Mouse (Mus musculus) forebrain, embryonic 13.5 days (tissue): ENCODE data around the gene Cib1. TPM values are rescaled to one million over a fixed set of nuclear protein-coding genes. Genes with fewer than 3 reads are reported as not detected.
A peak's percentile ranks its signal among the peaks of the same experiment; 100 is the strongest.

Experiments used
- ATAC-seq: fragments of 200-750 bp; cut with Nextera tagmentation; 2 replicates; pipeline ENCODE4 v1.8.0; 2017
- H3K27ac ChIP-seq: fragments of 300-500 bp; sonication (generic); 2 replicates; pipeline ENCODE4 v1.5.1; 2015; ENCODE audit warnings: inconsistent platforms, mild to moderate bottlenecking, moderate library complexity
- H3K27me3 ChIP-seq: fragments of 300-500 bp; sonication (generic); 2 replicates; pipeline ENCODE4 v1.6.1; 2015; ENCODE audit warnings: mild to moderate bottlenecking, inconsistent platforms
- H3K36me3 ChIP-seq: fragments of 300-500 bp; sonication (generic); 2 replicates; pipeline ENCODE4 v1.6.1; 2015; ENCODE audit warnings: mild to moderate bottlenecking, inconsistent platforms; ENCODE audit not compliant: poor library complexity, severe bottlenecking
- H3K4me1 ChIP-seq: fragments of 300-500 bp; sonication (generic); 2 replicates; pipeline ENCODE4 v1.6.1; 2015; ENCODE audit warnings: inconsistent platforms
- H3K4me2 ChIP-seq: fragments of 300-500 bp; sonication (generic); 2 replicates; pipeline ENCODE4 v1.6.1; 2015; ENCODE audit warnings: inconsistent platforms, mild to moderate bottlenecking, moderate library complexity
- H3K4me3 ChIP-seq: fragments of 300-500 bp; sonication (generic); 2 replicates; pipeline ENCODE4 v1.5.1; 2015; ENCODE audit warnings: mild to moderate bottlenecking, inconsistent platforms
- H3K9ac ChIP-seq: fragments of 300-500 bp; sonication (generic); 2 replicates; pipeline ENCODE4 v1.6.1; 2015; ENCODE audit warnings: mild to moderate bottlenecking, inconsistent platforms
- H3K9me3 ChIP-seq: fragments of 300-500 bp; sonication (generic); replicated peaks from 2 replicates; pipeline ENCODE4 v1.6.1; 2016; ENCODE audit warnings: inconsistent platforms
- WGBS: fragments of 180-500 bp; shearing (Covaris S2); methylation state at CpG from one replicate; pipeline ENCODE4 v1.1.7; 2015; 5-methylcytosine and 5-hydroxymethylcytosine counted together
- polyA plus RNA-seq: library from polyadenylated mRNA; unstranded; fragments of >200 nt; fragmentation: Nextera tagmentation; extraction: Ambion mirVana; gene quantifications from 2 replicates; pipeline ENCODE4 v1.2.1, GENCODE M21; 2015

The Cib1 gene
- polyA plus RNA-seq, 1 experiment from 2014 or later = 34.4 TPM

GRCm38 (mm10) chr7:80208026-80208642 is 24.5 kb downstream of the Cib1 start:
- Histone ChIP-seq H3K4me1 (peaks cover 62% of the 10 kb centered on the region), H3K9me3 (no peaks in the 10 kb centered on the region), H3K27me3 (no peaks in the 10 kb centered on the region), H3K4me2 (no peak overlapping the region), H3K27ac (peak overlapping the region; percentile 36; the same call in 1 of the 2 replicates), H3K4me3 (no peak overlapping the region), H3K9ac (no peak overlapping the region), H3K36me3 (peaks cover 5% of the 10 kb centered on the region)
- 76% methylated on average over 18 of the region's 18 CpGs for WGBS
- no peak for ATAC-seq

DNA sequence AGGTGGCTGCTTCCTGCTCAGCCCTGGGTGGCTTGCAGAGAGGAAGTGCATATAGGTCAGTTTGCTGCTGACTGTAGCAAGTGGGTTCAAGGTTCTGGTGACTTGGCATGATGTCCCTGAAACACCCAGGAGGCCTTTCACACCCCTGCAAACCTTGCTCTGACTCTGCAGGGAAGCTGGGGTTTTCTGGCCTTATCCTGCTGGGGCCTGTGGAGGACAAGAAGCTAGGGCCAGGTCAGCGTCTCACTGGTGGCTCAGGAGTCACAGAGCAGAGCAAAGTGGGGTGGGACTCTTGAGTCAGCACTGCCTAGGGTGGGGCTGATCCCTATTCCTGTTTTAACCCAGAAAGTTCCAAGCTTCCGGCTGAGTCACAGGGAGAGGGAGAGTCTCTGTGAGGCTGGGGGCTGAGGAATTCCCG is 25.3 kb downstream of the Cib1 start:
- whole genome bisulfite sequencing = 76% methylated on average over 3 of the region's 3 CpGs
- Histone ChIP-seq H3K9me3 (no peaks in the 10 kb centered on the region), H3K9ac (no peak overlapping the region), H3K27me3 (no peaks in the 10 kb centered on the region), H3K36me3 (peaks cover 5% of the 10 kb centered on the region; the same call in 1 of the 2 replicates), H3K4me2 (no peak overlapping the region), H3K4me3 (no peak overlapping the region), H3K4me1 (peaks cover 70% of the 10 kb centered on the region), H3K27ac (no peak overlapping the region)
- ATAC-seq = no peak

DNA sequence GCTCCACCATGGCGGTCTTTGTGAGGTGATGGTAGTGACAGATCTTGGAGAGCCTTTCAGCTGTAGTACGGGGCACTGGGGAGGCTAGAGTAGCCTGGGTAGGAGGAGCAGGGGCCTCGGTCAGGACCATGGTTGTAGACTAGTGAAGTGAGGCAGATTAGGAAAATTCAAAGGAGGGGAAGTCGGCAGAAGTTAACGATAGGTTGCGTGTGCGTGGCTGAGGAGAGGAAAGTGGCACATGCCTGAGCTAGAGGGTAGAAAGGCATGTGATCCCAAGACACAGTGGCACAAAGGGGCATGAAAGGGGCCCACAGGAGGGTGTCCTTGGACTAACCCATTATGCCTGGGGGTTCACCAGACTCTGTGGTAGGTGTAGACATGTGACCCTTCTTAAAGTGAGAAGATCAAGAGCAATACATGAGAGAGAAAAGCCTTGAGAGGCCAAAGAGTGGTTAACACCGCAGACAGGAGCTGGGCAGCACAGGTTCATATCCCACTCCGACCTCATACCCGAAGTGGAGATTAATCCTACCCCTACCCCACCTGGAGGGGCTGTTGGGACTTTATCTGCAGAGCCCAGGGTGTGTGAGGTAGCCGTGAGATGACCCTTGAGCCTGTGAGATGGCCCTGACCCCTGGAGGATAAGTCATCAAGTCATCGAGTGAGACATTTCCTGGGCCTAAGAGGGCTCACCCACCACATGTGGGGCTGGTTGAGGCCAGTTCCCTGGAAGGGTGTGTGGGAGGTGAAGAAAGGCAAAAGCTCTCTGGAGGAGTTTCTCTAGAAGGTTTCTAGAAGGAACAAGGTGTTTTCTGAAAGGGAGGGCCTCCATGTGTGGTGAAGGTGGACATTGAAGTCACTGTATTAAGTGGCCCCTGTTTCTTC is 26.7 kb downstream of the Cib1 start:
- no peak overlapping the region for H3K27ac ChIP-seq
- H3K9ac ChIP-seq = no peak overlapping the region
- no peaks in the 10 kb centered on the region for H3K9me3 ChIP-seq
- peaks cover 12% of the 10 kb centered on the region; the same call in 1 of the 2 replicates for H3K36me3 ChIP-seq
- WGBS = 88% methylated on average over 12 of the region's 12 CpGs
- H3K4me3 ChIP-seq = no peak overlapping the region
- no peak for ATAC-seq
- no peaks in the 10 kb centered on the region for H3K27me3 ChIP-seq
- H3K4me2 ChIP-seq = no peak overlapping the region
- peaks cover 79% of the 10 kb centered on the region for H3K4me1 ChIP-seq

DNA sequence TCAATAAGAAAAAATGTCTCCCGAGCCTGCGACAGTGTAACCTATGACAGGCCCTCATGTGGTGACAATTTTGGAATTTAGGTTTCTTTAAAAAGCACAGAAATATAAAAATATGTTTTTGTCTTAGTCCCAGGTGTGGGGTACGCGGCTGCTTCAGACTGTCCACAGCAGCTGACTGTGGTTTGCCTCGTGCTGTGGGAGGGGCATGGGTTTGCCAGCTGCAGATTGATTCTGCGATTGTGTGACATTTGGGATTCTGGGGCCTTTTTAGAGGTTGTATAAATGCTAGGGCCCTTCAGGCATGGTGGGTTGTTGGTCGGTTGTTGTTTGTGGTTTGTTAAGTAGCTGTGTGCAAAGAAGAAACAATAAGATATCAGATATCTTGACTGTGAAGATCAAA is 27.7 kb downstream of the Cib1 start:
- Histone ChIP-seq H3K4me1 (peaks cover 83% of the 10 kb centered on the region), H3K9me3 (no peaks in the 10 kb centered on the region), H3K36me3 (peaks cover 13% of the 10 kb centered on the region; the same call in 1 of the 2 replicates), H3K27me3 (no peaks in the 10 kb centered on the region), H3K4me3 (no peak overlapping the region), H3K4me2 (no peak overlapping the region), H3K27ac (no peak overlapping the region), H3K9ac (no peak overlapping the region)
- 81% methylated on average over 7 of the region's 7 CpGs for WGBS
- ATAC-seq = no peak

DNA sequence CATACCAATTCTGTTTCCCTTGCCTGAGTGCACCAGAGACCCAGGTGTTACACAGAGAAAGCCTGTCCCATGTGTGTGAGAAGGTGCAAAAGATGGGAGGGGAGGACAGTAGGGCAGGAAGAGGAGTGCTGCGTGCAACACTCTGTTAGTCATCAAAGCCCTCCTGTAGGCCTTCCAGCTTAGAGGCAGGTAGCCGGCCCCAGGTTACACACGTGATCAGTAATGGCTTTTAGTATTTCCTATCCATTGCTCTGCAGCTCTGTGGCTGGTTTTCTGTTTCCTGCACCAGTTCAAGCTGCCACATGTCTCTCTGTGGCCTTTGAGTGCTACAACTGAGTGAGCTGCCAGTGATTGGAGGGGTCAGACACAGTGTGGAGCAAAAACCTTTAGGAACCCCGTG is 28.3 kb downstream of the Cib1 start:
- Histone ChIP-seq H3K4me3 (no peak overlapping the region), H3K4me1 (peaks cover 85% of the 10 kb centered on the region), H3K27me3 (no peaks in the 10 kb centered on the region), H3K27ac (peak overlapping the region; percentile 19; the same call in 1 of the 2 replicates), H3K36me3 (peaks cover 13% of the 10 kb centered on the region; the same call in 1 of the 2 replicates), H3K9ac (no peak overlapping the region), H3K4me2 (no peak overlapping the region), H3K9me3 (no peaks in the 10 kb centered on the region)
- 93% methylated on average over 4 of the region's 4 CpGs for WGBS
- ATAC-seq = no peak

DNA sequence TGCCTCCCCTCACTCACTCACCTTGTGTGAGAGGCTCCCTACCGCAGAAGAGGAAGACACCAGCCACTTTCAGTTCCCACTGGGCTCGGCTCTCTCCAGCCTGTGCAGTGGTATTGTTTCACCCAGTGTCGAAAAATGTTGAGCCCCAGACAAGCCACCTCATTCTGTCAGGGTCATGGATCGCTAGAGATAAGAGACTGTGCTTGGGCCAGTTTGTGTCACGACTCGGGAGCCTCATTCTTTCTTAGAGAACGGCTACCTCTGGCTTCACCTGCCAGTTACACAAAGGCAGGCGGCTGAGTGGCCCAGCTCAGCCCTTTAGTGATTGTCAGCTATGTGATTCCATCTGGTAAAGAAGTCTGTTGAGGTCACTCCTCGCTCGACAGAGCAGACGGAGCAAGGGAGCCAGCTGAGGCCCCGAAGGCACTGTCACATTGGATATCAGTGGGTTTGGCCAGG is 28.9 kb downstream of the Cib1 start:
- H3K9ac ChIP-seq = no peak overlapping the region
- no peak overlapping the region for H3K4me3 ChIP-seq
- no peaks in the 10 kb centered on the region for H3K9me3 ChIP-seq
- peak overlapping the region; percentile 60 for H3K27ac ChIP-seq
- no peaks in the 10 kb centered on the region for H3K27me3 ChIP-seq
- peaks cover 85% of the 10 kb centered on the region for H3K4me1 ChIP-seq
- peaks cover 13% of the 10 kb centered on the region; the same call in 1 of the 2 replicates for H3K36me3 ChIP-seq
- 48% methylated on average over 12 of the region's 12 CpGs for WGBS
- no peak overlapping the region for H3K4me2 ChIP-seq
- no peak for ATAC-seq

GRCm38 (mm10) chr7:80202961-80203360 is 29.7 kb downstream of the Cib1 start:
- Histone ChIP-seq H3K36me3 (peaks cover 13% of the 10 kb centered on the region; the same call in 1 of the 2 replicates), H3K27ac (peak overlapping the region; percentile 60; the same call in 1 of the 2 replicates), H3K4me1 (peaks cover 78% of the 10 kb centered on the region), H3K27me3 (no peaks in the 10 kb centered on the region), H3K4me2 (no peak overlapping the region), H3K9ac (peak overlapping the region; percentile 2; the same call in 1 of the 2 replicates), H3K4me3 (no peak overlapping the region), H3K9me3 (no peaks in the 10 kb centered on the region)
- 86% methylated on average over 5 of the region's 5 CpGs for WGBS
- no peak for ATAC-seq

- peaks cover 13% of the 10 kb centered on the region; the same call in 1 of the 2 replicates for H3K36me3 ChIP-seq
- no peaks in the 10 kb centered on the region for H3K27me3 ChIP-seq
- peak overlapping the region; percentile 27; the same call in 1 of the 2 replicates for H3K9ac ChIP-seq
- H3K9me3 ChIP-seq = no peaks in the 10 kb centered on the region
- WGBS = 68% methylated on average over 15 of the region's 15 CpGs
- H3K4me1 ChIP-seq = peaks cover 78% of the 10 kb centered on the region
- H3K27ac ChIP-seq = peak overlapping the region; percentile 35
- ATAC-seq = no peak
- no peak overlapping the region for H3K4me3 ChIP-seq
- 0 out of 2 replicates have a peak overlapping the region, but pooled peaks have one; percentile 9 for H3K4me2 ChIP-seq
These were observed 30.6 kb downstream of the Cib1 start for GRCm38 (mm10) chr7:80201888-80202540.

DNA sequence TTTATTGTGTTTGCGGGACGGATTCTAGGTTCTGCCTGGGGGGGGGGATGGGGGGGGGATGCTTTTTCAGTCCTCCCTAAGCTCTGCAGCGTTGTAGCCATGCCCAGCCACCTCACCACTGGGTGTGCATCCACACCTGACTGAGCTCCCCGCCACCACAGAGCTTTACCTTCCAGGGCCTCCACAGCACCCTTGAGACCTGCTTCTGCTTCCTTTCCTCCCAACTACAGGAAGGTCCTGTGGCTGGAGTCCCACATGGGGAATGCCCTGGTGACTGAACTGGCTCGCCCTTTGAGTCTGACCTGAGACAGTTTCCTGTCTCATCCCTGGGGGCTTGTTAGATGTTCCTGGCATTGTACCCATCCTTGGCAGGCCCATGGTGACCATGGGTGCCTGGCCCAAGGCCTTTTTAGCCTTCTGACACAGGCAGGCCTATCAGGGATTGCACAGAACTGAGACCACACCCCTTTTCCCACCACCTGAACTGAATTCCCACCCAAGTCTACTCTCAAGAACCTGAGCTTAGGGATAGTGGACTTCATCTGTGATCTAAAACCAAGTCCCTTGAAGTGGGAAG is 31.6 kb downstream of the Cib1 start:
- peaks cover 78% of the 10 kb centered on the region for H3K4me1 ChIP-seq
- WGBS = 87% methylated on average over 5 of the region's 5 CpGs

DNA sequence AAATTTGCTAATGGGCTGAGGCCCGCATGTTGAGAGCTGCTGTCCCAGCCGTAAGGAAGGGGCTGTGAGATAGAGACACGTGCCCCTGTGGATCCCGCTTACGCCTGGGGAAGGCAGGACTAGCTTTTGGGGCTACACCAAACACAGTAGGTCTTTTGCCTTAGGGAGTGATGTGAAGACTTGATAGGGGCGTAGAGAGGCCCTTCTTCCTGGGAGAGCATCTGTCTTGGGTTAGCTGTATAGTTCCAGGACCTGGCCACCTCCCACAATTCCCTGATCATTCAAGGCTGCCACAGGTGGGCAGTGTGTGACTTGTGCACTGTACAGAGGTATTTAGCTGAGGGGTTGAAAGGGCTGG is 32.0 kb downstream of the Cib1 start:
- Histone ChIP-seq H3K27me3 (no peaks in the 10 kb centered on the region), H3K4me2 (peak overlapping the region; percentile 78; the same call in 1 of the 2 replicates), H3K9ac (no peak overlapping the region), H3K4me3 (no peak overlapping the region), H3K9me3 (no peaks in the 10 kb centered on the region), H3K4me1 (peaks cover 79% of the 10 kb centered on the region), H3K27ac (no peak overlapping the region), H3K36me3 (peaks cover 13% of the 10 kb centered on the region; the same call in 1 of the 2 replicates)
- 87% methylated on average over 6 of the region's 6 CpGs for WGBS
- no peak for ATAC-seq

More for the DNA sequence above, 31.6 kb downstream of the Cib1 start:
- no peak overlapping the region for H3K27ac ChIP-seq
- no peaks in the 10 kb centered on the region for H3K9me3 ChIP-seq
- ATAC-seq = no peak
- peaks cover 13% of the 10 kb centered on the region; the same call in 1 of the 2 replicates for H3K36me3 ChIP-seq
- no peaks in the 10 kb centered on the region for H3K27me3 ChIP-seq
- no peak overlapping the region for H3K9ac ChIP-seq
- H3K4me2 ChIP-seq = peak overlapping the region; percentile 10; the same call in 1 of the 2 replicates
- H3K4me3 ChIP-seq = no peak overlapping the region

DNA sequence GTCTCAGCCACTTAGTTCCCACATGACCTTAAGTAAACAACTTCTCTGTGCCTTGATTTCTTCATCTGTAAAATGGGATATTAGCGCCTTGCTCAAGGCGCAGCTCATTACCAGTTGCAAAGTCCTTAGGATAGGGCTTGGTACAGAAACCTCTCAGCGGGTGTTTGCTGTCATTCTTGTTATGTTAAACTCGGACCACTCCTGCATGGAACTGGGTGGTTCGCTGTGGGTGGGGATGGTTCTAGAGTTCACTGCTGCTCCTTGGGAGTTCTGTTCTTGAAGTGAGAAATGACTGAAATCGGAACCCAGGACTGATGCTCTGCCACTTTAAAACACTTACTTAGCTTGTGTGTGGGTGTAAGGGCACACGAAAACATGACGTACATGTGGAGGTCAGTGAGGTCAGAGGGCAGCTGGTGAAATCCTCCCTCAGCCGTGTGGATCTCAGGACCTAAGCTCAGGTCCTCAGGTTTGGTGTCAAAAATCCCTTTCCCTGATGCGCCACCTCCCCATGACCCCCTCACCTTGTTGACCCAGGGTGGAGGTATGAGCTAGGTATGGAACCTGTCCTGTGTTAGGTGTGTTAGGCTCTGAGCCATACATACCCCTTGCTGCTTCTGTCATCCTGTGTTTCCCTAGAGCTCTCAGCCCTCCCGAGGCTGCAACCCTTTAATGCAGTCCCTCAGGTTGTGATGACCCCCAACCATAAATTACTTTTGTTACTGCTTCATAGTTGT is 32.6 kb downstream of the Cib1 start:
- no peaks in the 10 kb centered on the region for H3K27me3 ChIP-seq
- H3K4me3 ChIP-seq = peak overlapping the region; percentile 75; the same call in 1 of the 2 replicates
- 79% methylated on average over 11 of the region's 11 CpGs for WGBS

More for the DNA sequence above, 32.6 kb downstream of the Cib1 start:
- Histone ChIP-seq H3K4me2 (peak overlapping the region; percentile 78), H3K4me1 (peaks cover 80% of the 10 kb centered on the region), H3K27ac (no peak overlapping the region), H3K36me3 (peaks cover 13% of the 10 kb centered on the region; the same call in 1 of the 2 replicates), H3K9ac (peak overlapping the region; percentile 94; the same call in 1 of the 2 replicates), H3K9me3 (no peaks in the 10 kb centered on the region)
- no peak for ATAC-seq
